Mouse (Mus musculus): Measurements from ENCODE around the gene Kxd1.

GRCm38 (mm10) chr8:70463306-70463705 lies 64.5 kb downstream of the Kxd1 start:
- TF ChIP-seq POLR2A (IDR thresholded peaks at IDR 0.05; ENCODE audit: borderline replicate concordance, control insufficient read depth, low read depth, low read length) (no peak), CTCF (IDR thresholded peaks at IDR 0.05; ENCODE audit: control insufficient read depth, insufficient read depth, low read length) (no peak)
